Mouse (Mus musculus): ENCODE data around the gene Acer3. TPM values are rescaled to one million over a fixed set of nuclear protein-coding genes. Genes with fewer than 3 reads are reported as not detected.
"Not testable (repeated sequence)": the region's sequence is repeated elsewhere in the genome, so short reads cannot be mapped to it uniquely, and the experiment has no call there.

The Acer3 gene
- total and polyA plus RNA-seq, 3 experiments, result 12.1 to 145 (median 67.7) TPM

DNA sequence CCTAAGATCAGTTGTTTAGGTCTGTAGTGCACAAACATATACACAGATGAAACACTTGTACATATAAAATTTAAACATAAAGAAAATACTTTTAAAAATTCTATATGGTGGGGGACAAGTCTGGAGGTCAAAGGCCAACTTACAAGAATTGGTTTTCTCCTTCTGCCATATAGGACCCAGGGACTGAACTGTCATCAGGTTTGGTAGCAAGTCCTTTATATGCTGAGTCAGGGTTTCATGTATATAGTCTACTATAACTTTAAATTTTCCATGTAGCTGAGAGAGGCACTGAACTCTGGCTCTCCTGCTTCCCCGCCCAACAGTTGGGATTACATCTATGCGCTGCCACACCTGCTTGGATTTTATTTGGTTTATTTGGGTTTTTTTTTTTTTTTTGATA is 132.8 kb downstream of the Acer3 start:
- Histone ChIP-seq H3K9me3 (replicated peaks) (no peaks in the 10 kb centered on the region), H3K27me3 (ENCODE audit: insufficient read depth, low read length) (peaks cover 20% of the 10 kb centered on the region), H3K36me3 (replicated peaks) (no peaks in the 10 kb centered on the region), H3K4me3 (ENCODE audit: low read depth, low read length) (no peak overlapping the region), H3K4me1 (ENCODE audit: insufficient read depth, low read depth, low read length) (no peaks in the 10 kb centered on the region)
- TF ChIP-seq TAL1 (conservative IDR thresholded peaks at IDR 0.05; ENCODE audit: low read depth, low read length) (no peak), POLR2AphosphoS5 (IDR thresholded peaks at IDR 0.05; ENCODE audit: insufficient replicate concordance, low read depth, low read length) (no peak), GATA1 (IDR thresholded peaks at IDR 0.05; ENCODE audit: borderline replicate concordance, low read length) (no peak), CTCF (IDR thresholded peaks at IDR 0.05; ENCODE audit: low read depth, low read length) (no peak), GATA2 (IDR thresholded peaks at IDR 0.05; ENCODE audit: borderline replicate concordance, low read depth, low read length) (no peak)
- DNase-seq (ENCODE audit: low spot score) (no peak), ATAC-seq (ENCODE audit: extremely low read depth, insufficient number of reproducible peaks, low FRiP score, poor library complexity, severe bottlenecking) (no peak)

DNA sequence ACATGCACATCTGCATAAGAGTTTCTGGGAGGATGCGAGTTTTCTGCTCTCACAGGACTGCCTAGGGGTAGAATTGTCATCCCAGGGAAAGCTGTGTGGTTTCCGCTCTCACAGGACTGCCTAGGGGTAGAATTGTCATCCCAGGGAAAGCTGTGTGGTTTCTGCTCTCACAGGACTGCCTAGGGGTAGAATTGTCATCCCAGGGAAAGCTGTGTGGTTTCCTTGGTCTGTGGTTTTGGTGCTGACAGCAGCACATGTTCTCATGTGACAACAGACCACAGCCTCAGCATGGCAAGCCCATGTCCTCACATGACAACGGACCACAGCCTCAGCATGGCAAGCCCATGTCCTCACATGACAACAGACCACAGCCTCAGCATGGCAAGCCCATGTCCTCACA is 133.7 kb downstream of the Acer3 start:
- DNase-seq (ENCODE audit: low spot score); H3K36me3 ChIP-seq (replicated peaks); ATAC-seq (ENCODE audit: extremely low read depth, insufficient number of reproducible peaks, low FRiP score, poor library complexity, severe bottlenecking); H3K4me3 ChIP-seq (ENCODE audit: low read depth, low read length); H3K4me1 ChIP-seq (ENCODE audit: insufficient read depth, low read depth, low read length); H3K9me3 ChIP-seq (replicated peaks): not testable (repeated sequence)
- H3K27me3 ChIP-seq (ENCODE audit: insufficient read depth, low read length), result peaks cover 24% of the 10 kb centered on the region

GRCm38 (mm10) chr7:98186637-98187036 is 134.4 kb downstream of the Acer3 start:
- DNase-seq (ENCODE audit: low spot score), result no peak
- Histone ChIP-seq H3K9me3 (replicated peaks) (no peaks in the 10 kb centered on the region), H3K36me3 (replicated peaks) (no peaks in the 10 kb centered on the region), H3K4me1 (ENCODE audit: insufficient read depth, low read depth, low read length) (no peaks in the 10 kb centered on the region), H3K27me3 (ENCODE audit: insufficient read depth, low read length) (peaks cover 20% of the 10 kb centered on the region), H3K4me3 (ENCODE audit: low read depth, low read length) (no peak overlapping the region)
- no peak for ATAC-seq (ENCODE audit: extremely low read depth, insufficient number of reproducible peaks, low FRiP score, poor library complexity, severe bottlenecking)
- TF ChIP-seq TAL1 (conservative IDR thresholded peaks at IDR 0.05; ENCODE audit: low read depth, low read length) (no peak), POLR2AphosphoS5 (IDR thresholded peaks at IDR 0.05; ENCODE audit: insufficient replicate concordance, low read depth, low read length) (no peak), CTCF (IDR thresholded peaks at IDR 0.05; ENCODE audit: low read depth, low read length) (no peak), GATA2 (IDR thresholded peaks at IDR 0.05; ENCODE audit: borderline replicate concordance, low read depth, low read length) (no peak), GATA1 (IDR thresholded peaks at IDR 0.05; ENCODE audit: borderline replicate concordance, low read length) (no peak)

DNA sequence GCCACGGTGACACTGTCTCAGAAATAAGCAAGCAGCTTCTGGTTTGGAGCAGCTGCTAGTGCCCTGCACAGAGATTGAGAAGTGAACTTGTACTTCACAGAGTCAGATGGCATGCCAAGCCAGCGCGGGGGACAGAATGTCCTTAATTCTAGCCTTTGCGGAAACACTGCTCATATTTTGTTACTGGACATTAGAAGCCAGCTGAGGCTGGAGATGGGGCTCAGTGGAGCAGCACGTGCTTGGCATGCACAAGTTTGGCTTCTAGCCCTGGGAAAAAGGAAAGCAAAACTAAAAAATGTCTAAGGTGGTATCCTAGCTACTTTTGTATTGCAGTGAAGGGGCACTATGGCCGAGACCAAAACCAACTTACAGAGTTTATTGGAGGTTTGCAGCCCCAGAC is 135.7 kb downstream of the Acer3 start:
- no peak overlapping the region for H3K4me3 ChIP-seq (ENCODE audit: low read depth, low read length)
- DNase-seq (ENCODE audit: low spot score) (no peak), ATAC-seq (ENCODE audit: extremely low read depth, insufficient number of reproducible peaks, low FRiP score, poor library complexity, severe bottlenecking) (no peak)

DNA sequence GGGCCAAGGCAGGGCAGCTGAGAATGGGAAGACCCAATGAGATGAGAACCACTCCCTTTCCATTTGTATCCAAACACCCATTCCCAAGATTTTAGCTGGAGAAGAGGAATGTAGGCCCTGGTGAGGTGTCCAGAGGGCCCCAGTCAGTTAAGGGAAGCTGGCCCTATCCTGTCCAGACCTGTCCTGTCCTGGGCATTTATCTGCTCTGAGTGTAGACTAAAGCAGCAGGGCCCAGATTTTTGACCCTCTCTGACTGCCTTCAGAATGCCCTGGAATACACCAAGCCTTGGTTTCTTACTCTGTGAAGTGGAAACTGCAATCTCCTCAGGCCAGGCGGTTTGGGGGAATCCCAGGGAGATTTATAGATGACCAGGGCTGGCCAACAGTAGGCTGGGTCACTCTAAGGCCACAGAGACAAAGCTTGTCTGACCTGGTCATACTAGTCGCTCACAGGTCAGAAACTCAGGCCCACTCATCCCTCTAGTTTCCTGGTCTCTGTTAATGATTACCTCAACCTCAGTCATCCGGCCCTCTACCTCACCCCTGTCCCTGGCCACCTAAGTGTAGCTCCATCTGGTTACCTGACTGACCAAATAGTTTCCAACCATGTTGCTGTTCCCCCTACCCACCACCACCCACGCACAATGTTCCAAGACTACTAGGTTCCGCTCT is 142.3 kb downstream of the Acer3 start:
- ATAC-seq (ENCODE audit: extremely low read depth, insufficient number of reproducible peaks, low FRiP score, poor library complexity, severe bottlenecking) (no peak), DNase-seq (ENCODE audit: low spot score) (no peak)
- Histone ChIP-seq H3K36me3 (replicated peaks) (no peaks in the 10 kb centered on the region), H3K27me3 (ENCODE audit: insufficient read depth, low read length) (peaks cover 56% of the 10 kb centered on the region), H3K4me3 (ENCODE audit: low read depth, low read length) (peak overlapping the region; percentile 74; the same call in 1 of the 2 replicates), H3K9me3 (replicated peaks) (no peaks in the 10 kb centered on the region), H3K4me1 (ENCODE audit: insufficient read depth, low read depth, low read length) (peaks cover 16% of the 10 kb centered on the region)
- TF ChIP-seq POLR2AphosphoS5 (IDR thresholded peaks at IDR 0.05; ENCODE audit: insufficient replicate concordance, low read depth, low read length) (no peak), GATA2 (IDR thresholded peaks at IDR 0.05; ENCODE audit: borderline replicate concordance, low read depth, low read length) (no peak), GATA1 (IDR thresholded peaks at IDR 0.05; ENCODE audit: borderline replicate concordance, low read length) (no peak), TAL1 (conservative IDR thresholded peaks at IDR 0.05; ENCODE audit: low read depth, low read length) (no peak), CTCF (IDR thresholded peaks at IDR 0.05; ENCODE audit: low read depth, low read length) (no peak)

More for the DNA sequence above, 135.7 kb downstream of the Acer3 start:
- TF ChIP-seq GATA1 (IDR thresholded peaks at IDR 0.05; ENCODE audit: borderline replicate concordance, low read length) (no peak), CTCF (IDR thresholded peaks at IDR 0.05; ENCODE audit: low read depth, low read length) (no peak), TAL1 (conservative IDR thresholded peaks at IDR 0.05; ENCODE audit: low read depth, low read length) (no peak), POLR2AphosphoS5 (IDR thresholded peaks at IDR 0.05; ENCODE audit: insufficient replicate concordance, low read depth, low read length) (no peak), GATA2 (IDR thresholded peaks at IDR 0.05; ENCODE audit: borderline replicate concordance, low read depth, low read length) (no peak)
- Histone ChIP-seq H3K4me1 (ENCODE audit: insufficient read depth, low read depth, low read length) (no peaks in the 10 kb centered on the region), H3K27me3 (ENCODE audit: insufficient read depth, low read length) (peaks cover 20% of the 10 kb centered on the region), H3K9me3 (replicated peaks) (no peaks in the 10 kb centered on the region), H3K36me3 (replicated peaks) (no peaks in the 10 kb centered on the region)

DNA sequence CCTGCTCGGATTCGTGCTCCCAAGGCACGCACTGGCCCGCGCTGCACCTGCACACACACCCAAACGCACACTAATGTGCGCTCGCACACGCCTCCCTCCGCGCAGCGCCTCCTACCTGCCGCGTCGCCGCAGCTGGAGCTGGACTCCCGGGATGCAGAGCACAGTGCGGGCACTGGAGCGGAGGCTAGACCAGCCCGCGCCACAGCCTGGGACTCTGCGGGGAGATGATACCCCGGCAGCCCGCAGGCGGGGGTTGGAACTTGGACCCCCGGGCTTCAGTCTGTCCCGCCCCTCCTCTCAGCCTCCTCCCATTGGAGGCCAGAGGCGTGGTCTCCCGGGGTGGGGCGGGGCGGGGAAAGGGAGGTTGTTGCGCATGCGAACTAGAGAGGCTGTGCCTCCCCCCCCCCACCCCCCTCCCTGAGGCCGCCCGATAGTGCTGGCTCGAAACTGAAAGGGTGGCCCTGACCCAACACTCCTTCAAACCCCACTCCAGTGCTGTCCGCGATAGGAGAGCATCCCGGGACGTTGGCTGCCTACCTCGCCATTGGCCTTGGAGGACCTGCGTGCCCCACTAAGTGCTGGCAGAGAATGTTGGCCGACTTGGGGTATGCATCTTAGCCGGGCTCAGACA is 143.0 kb downstream of the Acer3 start, which contains the start of gene Capn5:
Capn5 (minus strand) TSS at position 346 of the 631 bp plus-strand sequence.
- peaks cover 16% of the 10 kb centered on the region for H3K4me1 ChIP-seq (ENCODE audit: insufficient read depth, low read depth, low read length)
- DNase-seq (ENCODE audit: low spot score), result peak; percentile 45
- TF ChIP-seq CTCF (IDR thresholded peaks at IDR 0.05; ENCODE audit: low read depth, low read length) (no peak), GATA1 (IDR thresholded peaks at IDR 0.05; ENCODE audit: borderline replicate concordance, low read length) (no peak), TAL1 (conservative IDR thresholded peaks at IDR 0.05; ENCODE audit: low read depth, low read length) (no peak), POLR2AphosphoS5 (IDR thresholded peaks at IDR 0.05; ENCODE audit: insufficient replicate concordance, low read depth, low read length) (no peak), GATA2 (IDR thresholded peaks at IDR 0.05; ENCODE audit: borderline replicate concordance, low read depth, low read length) (no peak)

More for the DNA sequence above, 143.0 kb downstream of the Acer3 start, which contains the start of gene Capn5:
- Histone ChIP-seq H3K36me3 (replicated peaks) (no peaks in the 10 kb centered on the region), H3K27me3 (ENCODE audit: insufficient read depth, low read length) (peaks cover 52% of the 10 kb centered on the region), H3K9me3 (replicated peaks) (no peaks in the 10 kb centered on the region), H3K4me3 (ENCODE audit: low read depth, low read length) (peak within 1 kb of the TSS; percentile 74)
- no peak for ATAC-seq (ENCODE audit: extremely low read depth, insufficient number of reproducible peaks, low FRiP score, poor library complexity, severe bottlenecking)

All from G1E (cell line).